Mouse (Mus musculus): ENCODE measurements at regions not wholly inside any gene's neighbourhood (a gene's known extent, or its start where the extent isn't known, plus 50 kb on each side); places are given as distances from the start of the nearest gene placed in this dataset.

- no peak for TF ChIP-seq HCFC1 (IDR thresholded peaks at IDR 0.05; ENCODE audit: borderline replicate concordance, insufficient read depth, low read length)
- no peak for TF ChIP-seq CHD2 (IDR thresholded peaks at IDR 0.05; ENCODE audit: low read depth, low read length)
- no peak for TF ChIP-seq ZNF384 (IDR thresholded peaks at IDR 0.05; ENCODE audit: low read depth, low read length)
- no peak for TF ChIP-seq ZC3H11A (IDR thresholded peaks at IDR 0.05; ENCODE audit: borderline replicate concordance, low read depth, low read length)
Measured at GRCm38 (mm10) chr16:93341791-93342190, 262.1 kb downstream of the Setd4 start.
